Mouse (Mus musculus) natural killer cell, adult 2 months (primary cell): ENCODE results near the gene Gstcd.

Experiments used
- DNase-seq, 2 experiments: peaks; one replicate each; pipeline ENCODE4 v3.0.0; 2022; ENCODE audit warnings: low spot score in 2 of 2

Gene Gstcd

DNA sequence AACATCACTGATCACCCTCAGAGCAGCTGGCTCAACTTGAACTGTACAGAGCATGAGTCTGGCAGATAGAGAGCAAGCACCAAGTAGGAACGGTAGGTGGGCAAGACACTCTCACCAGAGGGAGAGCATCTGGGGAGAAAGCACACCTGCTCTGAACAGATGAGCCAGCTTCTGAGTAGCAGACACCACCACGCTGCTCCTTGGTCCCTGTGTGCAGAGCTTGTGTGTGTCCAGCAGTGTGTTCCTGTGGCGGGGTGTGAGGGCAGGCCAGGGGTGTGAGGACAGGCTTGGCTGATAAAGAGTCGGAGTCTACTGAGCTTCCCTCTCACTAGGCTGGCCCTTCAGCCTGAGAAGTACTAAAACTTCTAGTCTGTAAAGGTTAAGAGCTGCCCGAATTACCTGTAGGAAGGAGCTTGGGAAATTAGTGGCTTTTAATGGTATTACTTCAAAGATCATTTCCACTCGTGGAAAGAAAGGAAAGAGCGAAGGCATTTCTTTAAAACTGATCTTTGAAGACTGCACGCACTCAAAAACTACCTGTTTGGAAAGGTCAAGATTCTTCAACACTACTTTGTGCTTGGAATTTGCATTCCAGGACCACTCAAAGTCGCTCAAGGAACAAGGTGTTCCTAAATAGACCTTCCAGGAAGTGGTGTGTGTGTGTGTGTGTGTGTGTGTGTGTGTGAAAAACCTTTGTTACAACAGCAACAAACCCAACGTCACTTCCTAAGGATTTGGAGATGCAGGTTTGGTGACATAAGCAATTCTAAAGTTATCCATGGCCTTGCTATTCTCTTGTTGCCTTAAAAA, 151.4 kb downstream of the Gstcd start:
- no peak for DNase-seq

DNA sequence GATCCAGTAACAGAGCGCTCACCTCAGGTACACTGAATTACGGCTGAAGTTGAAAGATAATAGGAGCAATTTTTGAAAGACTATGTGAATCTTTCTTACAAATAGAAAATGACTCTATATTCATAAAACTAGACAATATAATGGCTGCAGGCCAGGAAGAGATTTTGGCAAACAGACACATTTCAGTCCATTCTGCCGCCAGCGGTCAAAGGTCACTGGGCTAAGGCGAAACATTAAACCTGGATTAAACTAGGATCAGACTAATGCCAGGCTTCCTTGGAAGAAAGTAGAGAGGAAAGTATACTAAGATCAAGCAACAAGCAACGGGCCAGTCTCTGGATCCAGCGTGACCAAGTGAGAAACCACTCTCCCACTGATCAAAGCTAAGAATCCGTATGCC, 152.8 kb downstream of the Gstcd start:
- no peak for DNase-seq

DNA sequence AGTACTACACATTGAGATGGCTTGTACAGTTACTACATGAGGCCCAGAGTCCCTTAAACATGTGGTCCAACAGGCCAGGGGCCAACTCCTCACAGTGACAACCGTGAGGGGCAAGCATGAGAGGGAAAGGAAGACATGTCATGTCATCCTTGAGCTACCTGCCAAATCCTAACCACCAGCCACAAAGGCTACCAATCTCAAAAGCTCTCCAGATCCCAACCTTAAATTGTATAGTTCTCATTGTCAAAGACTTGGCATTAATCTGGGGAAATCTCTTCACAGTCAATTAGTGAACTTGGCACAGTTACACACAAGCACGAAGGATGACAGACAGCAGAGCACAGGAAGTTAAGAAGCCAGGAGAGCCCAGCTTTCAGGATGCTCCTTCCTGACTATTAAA, 157.2 kb downstream of the Gstcd start:
- DNase-seq, result no peak
